ENCODE assay signal across 13 mouse cellular contexts in genomic region chr6:131385469-131385868, GRCm38 (mm10). TPM values are rescaled to one million over a fixed set of nuclear protein-coding genes. Genes with fewer than 3 reads are reported as not detected.
DNase-seq lines count a peak whose midpoint lies in the region; ATAC-seq and TF ChIP-seq lines count a peak whose summit lies in the region.
"Had no signal": no experiment of that assay in that cellular context is flagged by ENCODE, and none has a peak within 500 bp of the region (broad histone marks: within the 10 kb centered on the region; RNA-seq: fewer than 3 reads in every experiment).

No protein-coding gene starts in this region.

- no peak overlapping the region for H3K9ac ChIP-seq in heart, embryonic 11.5 days (ENCODE audit: low read depth, low read length)
- no peak overlapping the region for H3K9ac ChIP-seq in stomach, embryonic 15.5 days
- H3K9ac ChIP-seq: neural tube, embryonic 13.5 days had no signal

- no peaks in the 10 kb centered on the region for H3K9me3 ChIP-seq in heart, embryonic 11.5 days (replicated peaks; ENCODE audit: control insufficient read depth, low read length)
- no peaks in the 10 kb centered on the region for H3K9me3 ChIP-seq in stomach, embryonic 15.5 days
- H3K9me3 ChIP-seq: midbrain, embryonic 10.5 days; neural tube, embryonic 13.5 days had no signal

- DNase-seq in heart, adult 18-20 months: no peak
- DNase-seq in lung, adult 2 months: no peak
- no peak for DNase-seq in lung, postnatal 4 days
- DNase-seq in ovary, postnatal 36 days (ENCODE audit: low spot score): no peak
- DNase-seq in adrenal gland, postnatal 36 days: no peak
- DNase-seq: embryo, embryonic 11 days; kidney, postnatal 25 days had no signal

- no peak for TF ChIP-seq CTCF in lung, adult 2 months (IDR thresholded peaks at IDR 0.05; ENCODE audit: insufficient read depth, low read length)
- no peak for TF ChIP-seq CTCF in embryonic fibroblast, embryonic 13.5 days (IDR thresholded peaks at IDR 0.05; ENCODE audit: borderline replicate concordance, insufficient read depth, low read length)

- H3K4me2 ChIP-seq in heart, embryonic 11.5 days: 0 out of 2 replicates have a peak overlapping the region, but pooled peaks have one; percentile 91
- peak overlapping the region; percentile 13; the same call in 1 of the 2 replicates for H3K4me2 ChIP-seq in stomach, embryonic 15.5 days

- no peak for TF ChIP-seq POLR2A in lung, adult 2 months (IDR thresholded peaks at IDR 0.05; ENCODE audit: borderline replicate concordance, extremely low read depth, low read depth, low read length)
- TF ChIP-seq POLR2A in embryonic fibroblast, embryonic 13.5 days (IDR thresholded peaks at IDR 0.05; ENCODE audit: low read depth, low read length): no peak

- ATAC-seq in heart, embryonic 11.5 days (replicated peaks; ENCODE audit: insufficient number of reproducible peaks, low FRiP score, low TSS enrichment): no peak
- ATAC-seq in stomach, embryonic 15.5 days (ENCODE audit: insufficient read depth, low FRiP score, low read depth): no peak
- ATAC-seq: forebrain, embryonic 16.5 days had no signal

- WGBS in heart, embryonic 11.5 days (ENCODE audit: insufficient replicate concordance): 76% methylated on average over 1 of the region's 1 CpGs
- WGBS in lung, adult 2 months: 83% methylated on average over 1 of the region's 1 CpGs
- 94% methylated on average over 1 of the region's 1 CpGs for WGBS in stomach, embryonic 15.5 days

- H3K4me3 ChIP-seq in heart, embryonic 11.5 days (ENCODE audit: low read depth, low read length): no peak overlapping the region
- H3K4me3 ChIP-seq in lung, adult 2 months (replicated peaks; ENCODE audit: extremely low read depth, low read depth, low read length): peak overlapping the region; percentile 13
- 0 out of 2 replicates have a peak overlapping the region, but pooled peaks have one; percentile 10 for H3K4me3 ChIP-seq in embryonic fibroblast, embryonic 13.5 days (ENCODE audit: insufficient read depth, low read length)
- H3K4me3 ChIP-seq in stomach, embryonic 15.5 days (replicated peaks): no peak overlapping the region
- H3K4me3 ChIP-seq: neural tube, embryonic 13.5 days had no signal

- H3K27ac ChIP-seq in heart, embryonic 11.5 days (ENCODE audit: low read depth, low read length): no peak overlapping the region
- no peak overlapping the region for H3K27ac ChIP-seq in embryonic fibroblast, embryonic 13.5 days (ENCODE audit: insufficient read depth, low read length)
- no peak overlapping the region for H3K27ac ChIP-seq in stomach, embryonic 15.5 days
- H3K27ac ChIP-seq: midbrain, embryonic 10.5 days; neural tube, embryonic 13.5 days had no signal

- peaks cover 17% of the 10 kb centered on the region for H3K4me1 ChIP-seq in heart, embryonic 11.5 days (ENCODE audit: control insufficient read depth, insufficient read depth, low read length)
- peaks cover 23% of the 10 kb centered on the region for H3K4me1 ChIP-seq in lung, adult 2 months (ENCODE audit: control insufficient read depth, insufficient read depth, low read length)
- H3K4me1 ChIP-seq in embryonic fibroblast, embryonic 13.5 days (ENCODE audit: control insufficient read depth, insufficient read depth, low read length): peaks cover 4% of the 10 kb centered on the region
- H3K4me1 ChIP-seq in stomach, embryonic 15.5 days: peaks cover 12% of the 10 kb centered on the region; the same call in 1 of the 2 replicates

- peaks cover 3% of the 10 kb centered on the region for H3K36me3 ChIP-seq in heart, embryonic 11.5 days (ENCODE audit: control insufficient read depth, insufficient read depth, low read length)
- no peaks in the 10 kb centered on the region for H3K36me3 ChIP-seq in stomach, embryonic 15.5 days

- no peaks in the 10 kb centered on the region for H3K27me3 ChIP-seq in heart, embryonic 11.5 days (ENCODE audit: control insufficient read depth, insufficient read depth, low read length)
- H3K27me3 ChIP-seq in stomach, embryonic 15.5 days (replicated peaks): no peaks in the 10 kb centered on the region

RNA-seq across cellular contexts. Expression of gene Ybx3, which starts 2.8 kb away (rescaled TPM):
- polyA plus RNA-seq in heart, embryonic 11.5 days (2014; fragmentation: Nextera tagmentation; extraction: Ambion mirVana): 50.8 and 58.4 TPM in 2 replicates
- total RNA-seq in heart, adult 18-20 months (2021): 100 to 1,000 TPM; 209 to 231 TPM
- 77.9 and 84.9 TPM in 2 replicates for polyA plus RNA-seq in lung, adult 2 months (2012; rRNA removed)
- polyA plus RNA-seq in embryonic fibroblast, embryonic 13.5 days (2011; ENCODE audit: insufficient read length, low read depth, missing spikeins): 262 and 295 TPM in 2 replicates
- polyA plus RNA-seq in stomach, embryonic 15.5 days (2015; fragmentation: Nextera tagmentation; extraction: Ambion mirVana): 62.5 and 65.3 TPM in 2 replicates
- total RNA-seq in adrenal gland, postnatal 36 days (2021): 100 to 1,000 TPM; 200 to 230 TPM

RNA-seq across cellular contexts. Expression of gene Styk1, which starts 32.1 kb away (rescaled TPM):
- polyA plus RNA-seq in heart, embryonic 11.5 days (2014; fragmentation: Nextera tagmentation; extraction: Ambion mirVana): 0.73 and 0.94 TPM in 2 replicates
- total RNA-seq in heart, adult 18-20 months (2021): under 1 TPM; 0.30 to 0.41 TPM
- 0.45 and 0.71 TPM in 2 replicates for polyA plus RNA-seq in lung, adult 2 months (2012; rRNA removed)
- polyA plus RNA-seq in embryonic fibroblast, embryonic 13.5 days (2011; ENCODE audit: insufficient read length, low read depth, missing spikeins): 11.3 and 26.4 TPM in 2 replicates
- polyA plus RNA-seq in stomach, embryonic 15.5 days (2015; fragmentation: Nextera tagmentation; extraction: Ambion mirVana): 8.0 TPM in 2 replicates
- total RNA-seq in adrenal gland, postnatal 36 days (2021): under 1 TPM; 0.30 to 0.53 TPM

Comparison
In these comparisons a context has a peak if more than half of its experiments do, and no peak if none do; other contexts are left out.
1. H3K4me3 ChIP-seq: peak in lung, adult 2 months (single experiment) and embryonic fibroblast, embryonic 13.5 days (single experiment); none in heart, embryonic 11.5 days (single experiment) and stomach, embryonic 15.5 days (single experiment).